Mouse (Mus musculus) monocyte, adult 2 months (primary cell): ENCODE data around the gene Dbndd2.

Experiments
- DNase-seq, 2 experiments: peaks; one replicate each; pipeline ENCODE4 v3.0.0; 2022; ENCODE audit warnings: low spot score in 2 of 2, low read depth in 1 of 2

Gene Dbndd2

GRCm38 (mm10) chr2:164537003-164537402, 51.1 kb downstream of the Dbndd2 start:
- no peak for DNase-seq

GRCm38 (mm10) chr2:164540652-164541427, 54.9 kb downstream of the Dbndd2 start:
- no peak for DNase-seq

- DNase-seq: no peak
Measured at GRCm38 (mm10) chr2:164542132-164542531, 56.2 kb downstream of the Dbndd2 start.

- DNase-seq: no peak
Measured at GRCm38 (mm10) chr2:164542598-164542997, 56.7 kb downstream of the Dbndd2 start.
